Mouse (Mus musculus): Measurements from ENCODE around the gene Nrn1l. TPM values are rescaled to one million over a fixed set of nuclear protein-coding genes. Genes with fewer than 3 reads are reported as not detected.

The Nrn1l gene
- total RNA-seq, 2 experiments from 2014 or later, result 1.3 to 1.6 TPM

- no peak for DNase-seq (ENCODE audit: low spot score in 2 of 2)
These were observed 3.5 kb upstream of the Nrn1l start for GRCm38 (mm10) chr8:105889756-105890465.

GRCm38 (mm10) chr8:105890870-105891269 lies 2.5 kb upstream of the Nrn1l start:
- DNase-seq (ENCODE audit: low spot score in 2 of 2), result no peak

GRCm38 (mm10) chr8:105892432-105892831 lies 935 bp upstream of the Nrn1l start:
- DNase-seq (ENCODE audit: low spot score in 2 of 2), result no peak

GRCm38 (mm10) chr8:105897801-105898480 lies 4.6 kb downstream of the Nrn1l start:
- DNase-seq (ENCODE audit: low spot score in 2 of 2), result no peak

GRCm38 (mm10) chr8:105900180-105900940 lies 7.0 kb downstream of the Nrn1l start, which contains the start of gene Pskh1:
Pskh1 (plus strand) TSS chr8:105900441.
- DNase-seq (ENCODE audit: low spot score in 2 of 2), result peak; percentile 93 to 94

GRCm38 (mm10) chr8:105900941-105901616 lies 7.7 kb downstream of the Nrn1l start:
- DNase-seq (ENCODE audit: low spot score in 2 of 2), result no peak

GRCm38 (mm10) chr8:105919390-105919789 lies 26.0 kb downstream of the Nrn1l start:
- DNase-seq (ENCODE audit: low spot score in 2 of 2), result no peak

GRCm38 (mm10) chr8:105925123-105925522 lies 31.8 kb downstream of the Nrn1l start:
- DNase-seq (ENCODE audit: low spot score in 2 of 2), result no peak

- DNase-seq (ENCODE audit: low spot score in 2 of 2), result peak; percentile 91 to 93
These were observed 37.2 kb downstream of the Nrn1l start for GRCm38 (mm10) chr8:105930602-105931001.

- no peak for DNase-seq (ENCODE audit: low spot score in 2 of 2)
These were observed 37.9 kb downstream of the Nrn1l start for GRCm38 (mm10) chr8:105931271-105931670.

GRCm38 (mm10) chr8:105932525-105932924 lies 39.2 kb downstream of the Nrn1l start:
- no peak for DNase-seq (ENCODE audit: low spot score in 2 of 2)

- no peak for DNase-seq (ENCODE audit: low spot score in 2 of 2)
These were observed 40.4 kb downstream of the Nrn1l start, which contains the start of gene Ctrl for GRCm38 (mm10) chr8:105933762-105934161. Ctrl (minus strand) TSS chr8:105933862.

- DNase-seq (ENCODE audit: low spot score in 2 of 2), result no peak
These were observed 41.7 kb downstream of the Nrn1l start for GRCm38 (mm10) chr8:105935105-105935504.

- DNase-seq (ENCODE audit: low spot score in 2 of 2), result peak in 1 of 2 experiments; percentile 19
These were observed 42.7 kb downstream of the Nrn1l start for GRCm38 (mm10) chr8:105935863-105936603.

GRCm38 (mm10) chr8:105936866-105937475 lies 43.6 kb downstream of the Nrn1l start:
- peak; percentile 78 to 81 for DNase-seq (ENCODE audit: low spot score in 2 of 2)

GRCm38 (mm10) chr8:105937496-105938305 lies 44.3 kb downstream of the Nrn1l start:
- peak; percentile 51 to 53 for DNase-seq (ENCODE audit: low spot score in 2 of 2)

- peak; percentile 35 to 37 for DNase-seq (ENCODE audit: low spot score in 2 of 2)
These were observed 44.9 kb downstream of the Nrn1l start, which contains the start of gene Psmb10 for GRCm38 (mm10) chr8:105938306-105938669. Psmb10 (minus strand) TSS chr8:105938444.

GRCm38 (mm10) chr8:105942026-105942425 lies 48.7 kb downstream of the Nrn1l start:
- DNase-seq (ENCODE audit: low spot score in 2 of 2), result peak in 1 of 2 experiments; percentile 22

- DNase-seq (ENCODE audit: low spot score in 2 of 2), result no peak
These were observed 49.2 kb downstream of the Nrn1l start for GRCm38 (mm10) chr8:105942542-105942941.

Data from adrenal gland, adult 18-20 months (tissue).